Mouse (Mus musculus): Measurements from ENCODE around the gene Tmem63a.
A peak's percentile ranks its signal among the peaks of the same experiment; 100 is the strongest.
"Not testable (repeated sequence)": the region's sequence is repeated elsewhere in the genome, so short reads cannot be mapped to it uniquely, and the experiment has no call there.

The Tmem63a gene

DNA sequence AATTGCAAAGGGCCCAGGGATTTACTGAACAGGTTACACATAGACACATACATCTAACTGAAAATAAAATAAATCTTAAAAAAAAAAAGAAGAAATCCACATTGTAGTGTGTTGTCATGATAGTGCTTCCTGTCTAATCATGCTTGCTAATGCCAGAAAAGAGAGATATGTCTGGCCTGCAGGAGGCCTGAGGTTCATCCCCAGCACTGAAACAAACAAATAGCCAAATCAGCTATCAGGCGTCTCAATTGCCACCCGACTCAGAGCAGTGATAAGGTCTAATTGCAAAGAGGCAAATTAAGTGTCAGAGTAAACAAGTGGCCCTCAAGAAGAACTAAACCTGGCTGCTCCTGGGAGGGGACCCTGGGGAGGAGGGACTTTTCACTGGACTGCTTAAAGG, 12.5 kb upstream of the Tmem63a start:
- DNase-seq = no peak

DNA sequence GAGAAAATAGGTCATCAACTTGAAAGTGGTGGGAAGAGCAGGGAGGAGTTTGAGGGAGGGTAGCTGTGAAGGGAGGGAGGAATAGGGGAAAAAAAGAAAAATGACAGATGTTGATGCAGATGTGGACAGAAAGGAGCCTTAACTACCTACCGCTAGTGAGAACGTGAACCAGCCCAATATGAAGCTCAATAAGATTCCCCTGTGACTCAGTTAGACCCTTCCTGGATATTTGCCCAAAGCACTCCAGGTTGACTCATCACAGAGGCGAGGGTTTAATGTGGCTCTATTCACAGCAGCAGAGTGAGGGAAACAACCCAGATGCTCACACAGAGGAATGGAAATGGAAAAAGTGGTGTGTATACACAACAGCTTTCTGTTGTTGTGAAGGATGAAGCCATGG, 11.0 kb upstream of the Tmem63a start:
- DNase-seq = no peak

DNA sequence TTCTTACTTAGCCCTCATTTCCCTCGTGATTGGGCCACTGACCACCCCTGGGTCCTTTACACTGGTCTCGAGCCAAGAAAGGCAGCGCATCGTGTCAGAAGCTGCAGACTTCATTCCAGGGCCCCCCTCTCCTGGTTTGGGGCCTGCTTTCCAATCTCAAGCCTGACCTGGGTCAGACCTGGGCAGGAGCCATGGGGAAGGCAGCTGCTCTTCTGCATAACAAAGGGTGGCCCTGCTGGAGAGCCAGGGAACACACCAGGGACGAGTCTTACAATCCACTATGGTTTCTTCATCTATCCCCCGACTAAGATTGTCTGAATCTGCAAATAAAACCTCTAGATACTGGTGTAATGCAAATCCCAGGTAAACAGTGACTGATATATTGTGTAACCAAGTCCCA, 8.5 kb upstream of the Tmem63a start:
- DNase-seq = no peak

DNA sequence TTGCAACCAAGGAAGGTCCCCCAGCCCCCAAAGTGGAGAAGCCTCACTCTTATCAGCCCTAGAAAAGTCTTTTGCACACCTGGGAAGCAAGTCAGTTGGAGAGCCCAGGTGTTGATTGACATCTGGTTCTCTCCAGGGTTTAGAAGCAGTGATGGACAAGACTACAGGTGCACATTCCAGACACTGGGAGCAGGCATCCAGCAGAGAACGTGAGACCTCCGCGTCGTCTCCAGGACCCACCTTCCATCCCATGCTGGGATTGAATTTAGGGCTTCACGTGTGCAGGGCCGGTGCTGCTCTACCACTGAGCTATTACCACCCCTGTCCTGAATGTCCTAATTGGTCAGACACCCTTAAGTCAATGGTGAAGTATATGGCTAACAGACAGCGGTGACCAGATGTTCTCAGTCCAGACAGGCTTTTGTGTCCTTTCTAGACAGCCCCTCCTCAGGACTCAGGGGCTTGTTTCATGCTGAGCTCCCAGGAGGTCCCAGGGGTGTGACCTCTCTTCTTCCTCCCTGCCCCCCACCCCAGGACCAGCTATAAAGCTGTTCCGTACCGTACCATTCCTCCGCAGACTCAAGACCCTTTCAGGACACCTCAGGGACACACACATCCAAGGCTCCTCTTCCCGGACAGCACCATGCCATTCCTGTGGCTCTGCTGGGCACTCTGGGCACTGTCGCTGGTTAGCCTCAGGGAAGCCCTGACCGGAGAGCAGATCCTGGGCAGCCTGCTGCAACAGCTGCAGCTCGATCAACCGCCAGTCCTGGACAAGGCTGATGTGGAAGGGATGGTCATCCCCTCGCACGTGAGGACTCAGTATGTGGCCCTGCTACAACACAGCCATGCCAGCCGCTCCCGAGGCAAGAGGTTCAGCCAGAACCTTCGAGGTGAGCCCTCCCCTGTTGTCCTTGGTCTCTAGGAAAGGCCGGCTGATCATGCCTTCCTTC, 7.4 kb upstream of the Tmem63a start, which contains the start of gene Lefty1:
Lefty1 (plus strand) TSS at position 556 of the 953 bp plus-strand sequence.
- DNase-seq = no peak

DNA sequence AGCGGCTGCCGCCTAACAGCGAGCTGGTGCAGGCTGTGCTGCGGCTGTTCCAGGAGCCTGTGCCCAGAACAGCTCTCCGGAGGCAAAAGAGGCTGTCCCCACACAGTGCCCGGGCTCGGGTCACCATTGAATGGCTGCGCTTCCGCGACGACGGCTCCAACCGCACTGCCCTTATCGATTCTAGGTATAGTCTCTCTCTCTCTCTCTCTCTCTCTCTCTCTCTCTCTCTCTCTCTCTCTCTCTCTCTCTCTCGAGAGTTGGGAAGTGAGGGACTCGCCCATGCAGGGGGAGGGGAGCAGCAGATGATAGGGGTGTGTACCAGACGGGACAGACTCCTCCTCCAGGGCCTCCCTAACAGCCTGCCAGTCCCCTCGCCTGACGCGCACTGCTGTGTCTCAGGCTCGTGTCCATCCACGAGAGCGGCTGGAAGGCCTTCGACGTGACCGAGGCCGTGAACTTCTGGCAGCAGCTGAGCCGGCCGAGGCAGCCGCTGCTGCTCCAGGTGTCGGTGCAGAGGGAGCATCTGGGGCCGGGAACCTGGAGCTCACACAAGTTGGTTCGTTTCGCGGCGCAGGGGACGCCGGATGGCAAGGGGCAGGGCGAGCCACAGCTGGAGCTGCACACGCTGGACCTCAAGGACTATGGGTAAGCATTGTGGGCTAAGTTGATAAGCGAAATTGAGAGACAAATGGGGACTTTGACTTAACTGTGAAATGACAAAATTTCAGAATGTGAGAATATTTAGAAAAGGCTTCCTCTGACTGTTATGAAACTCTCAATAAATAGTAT, 5.3 kb upstream of the Tmem63a start:
- peak; percentile 44 for DNase-seq

DNA sequence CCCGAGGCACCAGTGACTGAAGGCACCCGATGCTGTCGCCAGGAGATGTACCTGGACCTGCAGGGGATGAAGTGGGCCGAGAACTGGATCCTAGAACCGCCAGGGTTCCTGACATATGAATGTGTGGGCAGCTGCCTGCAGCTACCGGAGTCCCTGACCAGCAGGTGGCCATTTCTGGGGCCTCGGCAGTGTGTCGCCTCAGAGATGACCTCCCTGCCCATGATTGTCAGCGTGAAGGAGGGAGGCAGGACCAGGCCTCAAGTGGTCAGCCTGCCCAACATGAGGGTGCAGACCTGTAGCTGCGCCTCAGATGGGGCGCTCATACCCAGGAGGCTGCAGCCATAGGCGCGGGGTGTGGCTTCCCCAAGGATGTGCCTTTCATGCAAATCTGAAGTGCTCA, 4.5 kb upstream of the Tmem63a start:
- not testable (repeated sequence) for DNase-seq

DNA sequence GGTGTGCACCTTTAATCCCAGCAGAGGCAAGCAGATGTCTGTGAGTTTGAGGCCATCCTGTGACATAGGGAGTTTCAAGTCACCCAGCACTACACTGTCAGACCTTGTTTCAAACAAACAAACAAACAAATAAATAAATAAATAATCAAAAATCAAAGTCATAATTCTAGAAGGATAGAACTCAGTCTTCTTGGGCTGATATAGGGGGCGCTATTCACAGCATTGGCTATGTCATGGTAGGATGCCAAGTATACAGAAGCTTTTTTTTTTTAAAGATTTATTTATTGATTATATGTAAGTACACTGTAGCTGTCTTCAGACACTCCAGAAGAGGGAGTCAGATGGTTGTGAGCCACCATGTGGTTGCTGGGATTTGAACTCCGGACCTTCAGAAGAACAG, 3.4 kb upstream of the Tmem63a start:
- DNase-seq = not testable (repeated sequence)

DNA sequence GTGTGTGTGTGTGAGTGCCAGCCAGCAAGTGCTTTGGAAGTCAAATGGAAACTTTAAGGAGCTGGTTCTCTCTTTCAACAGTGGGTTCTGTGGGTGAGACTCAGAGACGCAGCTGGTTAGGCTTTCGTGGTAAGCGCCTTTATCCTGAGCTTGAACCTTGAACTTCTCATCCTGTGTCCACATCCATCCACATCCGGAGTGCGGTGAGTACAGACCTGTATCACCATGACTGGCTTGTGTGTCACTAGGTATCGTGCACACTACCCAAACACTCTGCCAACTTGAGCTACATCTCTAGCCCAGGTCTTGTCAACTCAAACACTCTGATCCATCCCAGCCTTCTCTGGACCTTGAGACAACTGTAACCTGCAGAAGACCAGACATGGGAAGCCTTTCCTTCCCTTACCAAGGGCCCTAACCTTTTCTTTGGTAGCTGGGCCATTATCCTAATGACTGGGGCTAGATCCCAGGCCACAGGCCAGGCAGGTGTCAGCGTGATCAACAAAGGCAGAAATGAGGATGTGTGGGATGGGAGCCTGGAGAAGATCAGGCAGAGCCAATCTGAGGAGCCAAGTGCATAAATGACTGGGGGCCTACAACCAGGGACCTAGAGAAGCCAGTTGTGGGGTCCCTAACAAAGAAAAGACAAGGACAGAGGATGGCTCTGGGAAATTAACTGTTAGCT, 1.2 kb upstream of the Tmem63a start:
- DNase-seq = no peak

DNA sequence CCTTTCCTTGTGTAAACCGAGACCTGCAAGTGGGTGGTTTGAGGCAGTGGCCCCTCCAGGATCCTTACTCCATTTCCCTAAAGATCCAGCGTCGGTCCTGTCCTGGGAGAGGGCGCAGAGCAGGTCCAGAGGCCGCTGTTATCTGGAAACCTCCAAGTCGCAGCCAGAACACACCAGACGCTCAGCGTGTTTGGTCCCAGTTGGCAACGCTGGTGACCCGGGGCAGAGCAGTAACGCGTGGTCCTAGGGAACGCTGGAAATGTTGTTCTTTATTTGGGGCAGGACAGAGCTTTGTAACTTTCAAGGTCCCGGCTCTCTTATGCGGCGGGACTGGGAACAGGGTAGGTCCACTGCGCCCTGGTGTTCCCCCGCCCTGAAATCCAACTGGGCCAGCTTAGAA, 418 bp upstream of the Tmem63a start:
- no peak for DNase-seq

DNA sequence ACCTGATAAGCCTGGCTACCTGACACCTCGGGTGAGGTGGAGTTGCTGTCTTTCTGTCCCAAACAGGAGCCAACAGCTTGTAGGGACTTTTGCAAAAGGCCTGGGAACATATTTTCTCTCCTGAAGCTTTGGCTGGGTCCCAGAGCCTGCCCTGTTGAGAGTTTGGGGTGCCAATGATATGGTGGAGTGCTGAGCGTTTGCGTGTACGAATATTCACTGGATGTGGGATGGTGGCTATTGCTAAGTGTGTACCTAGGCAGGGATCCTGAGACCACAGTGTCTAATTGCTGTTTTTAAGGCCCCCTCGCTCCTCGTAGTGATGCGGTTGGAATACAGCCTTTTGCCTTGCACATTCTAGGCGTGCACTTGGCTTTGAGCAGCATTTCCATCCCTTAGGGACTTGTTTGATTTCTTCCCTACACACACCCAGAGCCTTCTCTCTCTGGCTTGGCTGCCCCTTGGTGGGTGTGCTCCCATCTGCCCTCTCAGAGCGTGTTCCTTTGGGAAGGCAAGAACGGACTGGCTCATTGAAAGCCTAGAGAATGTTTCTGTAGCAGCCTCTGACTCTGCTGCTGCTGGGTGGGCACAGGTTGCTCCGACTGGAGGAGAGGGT, 994 bp downstream of the Tmem63a start:
- no peak for DNase-seq

DNA sequence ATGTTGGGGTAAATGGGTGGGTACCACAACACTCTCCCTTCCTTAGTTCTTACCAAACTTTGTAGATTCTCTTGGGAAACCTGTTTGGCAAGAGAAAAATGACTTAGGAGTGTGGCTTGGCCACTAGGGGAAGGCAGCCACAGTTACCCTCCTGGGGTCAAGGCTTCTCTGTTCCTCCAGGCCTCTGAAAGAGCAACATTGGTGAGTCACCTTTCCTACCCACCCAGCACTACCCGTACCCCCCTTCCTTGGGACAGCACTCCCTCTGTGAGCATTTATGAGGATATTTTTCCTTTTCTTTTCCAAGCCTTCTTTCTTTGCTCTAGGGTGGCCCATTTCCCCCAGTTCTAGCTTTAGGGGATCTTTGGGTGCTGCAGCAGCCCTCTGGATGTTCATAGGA, 1.8 kb downstream of the Tmem63a start:
- DNase-seq = no peak

DNA sequence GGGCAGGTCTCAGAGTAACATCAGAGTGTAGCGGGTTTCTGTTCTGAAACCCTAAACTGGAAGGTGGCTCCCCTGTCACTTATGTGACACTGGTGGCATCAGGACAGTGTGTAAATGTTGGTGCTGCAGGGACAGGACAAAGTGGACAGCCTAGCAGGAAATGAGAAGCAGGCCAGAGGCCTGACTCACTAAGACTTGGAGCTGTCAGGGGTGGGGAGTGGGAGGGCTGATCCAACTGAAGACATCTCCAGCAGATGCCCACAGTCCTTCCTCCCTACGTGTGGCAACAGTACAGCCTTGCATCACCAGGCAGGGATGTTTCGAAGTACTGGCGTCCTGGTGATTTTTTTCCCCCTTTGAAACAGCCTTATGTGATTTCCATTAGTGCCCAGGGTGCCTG, 2.4 kb downstream of the Tmem63a start:
- DNase-seq = no peak

DNA sequence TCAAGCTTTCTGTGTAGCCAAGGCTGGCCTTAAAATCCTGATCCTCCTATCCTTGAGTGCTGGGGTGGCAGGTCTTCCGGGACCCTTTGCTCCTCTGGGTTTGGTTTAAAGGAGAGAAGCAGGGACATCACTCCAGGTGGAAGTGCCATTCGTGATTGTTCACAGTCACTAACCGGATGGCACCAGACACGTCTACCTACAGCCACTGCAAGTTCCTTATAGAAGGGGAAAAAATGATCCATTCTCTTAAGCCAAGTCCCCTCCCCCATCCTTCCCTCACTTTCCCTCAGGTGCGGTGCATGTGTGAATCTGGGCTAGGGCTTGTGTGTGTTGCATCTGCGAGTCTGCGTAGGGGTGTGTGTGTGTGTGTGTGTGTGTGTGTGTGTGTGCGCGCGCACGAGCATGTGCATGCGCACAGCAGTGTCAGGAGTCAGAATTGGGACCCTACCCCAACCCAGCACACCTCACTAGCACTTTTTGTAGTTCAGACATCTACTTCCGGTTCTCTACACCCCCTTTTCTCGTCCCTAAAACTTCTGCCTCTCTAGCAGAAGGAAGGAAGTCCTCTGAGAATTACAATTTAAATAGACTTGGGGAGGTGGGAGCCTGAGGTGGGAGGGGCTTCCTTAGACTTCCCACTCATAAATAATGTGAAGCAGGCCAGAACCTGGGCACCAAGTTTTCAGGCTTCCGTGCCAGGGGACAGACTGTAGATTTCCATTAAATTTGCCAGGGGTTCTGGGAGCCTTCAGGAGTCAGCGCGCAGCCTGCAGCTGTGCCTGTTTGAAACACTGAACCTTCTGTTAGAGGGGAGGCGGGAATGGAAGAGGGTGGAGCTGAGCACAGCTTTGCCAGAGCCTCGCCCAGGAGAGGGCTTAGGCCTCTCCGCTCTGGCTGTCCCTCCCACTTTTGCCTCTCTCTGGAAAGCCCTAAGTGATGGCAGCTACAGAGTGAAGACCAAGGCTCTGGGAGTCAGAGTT, 3.1 kb downstream of the Tmem63a start:
- DNase-seq = peak; percentile 45

DNA sequence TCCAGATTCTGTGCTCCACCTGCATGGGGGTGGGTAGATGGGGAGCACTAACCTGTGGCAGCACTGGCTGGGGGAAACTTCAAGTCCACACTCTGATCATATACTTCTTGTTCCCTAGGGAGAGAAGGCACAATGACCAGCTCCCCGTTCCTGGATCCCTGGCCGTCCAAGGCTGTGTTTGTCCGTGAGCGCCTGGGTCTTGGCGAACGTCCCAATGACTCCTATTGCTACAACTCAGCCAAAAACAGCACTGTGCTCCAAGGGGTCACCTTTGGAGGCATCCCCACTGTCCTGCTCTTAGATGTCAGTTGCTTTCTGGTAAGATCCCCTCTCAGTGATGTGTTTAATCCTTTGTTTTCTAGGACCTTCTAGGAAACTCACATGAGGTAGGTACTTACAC, 4.3 kb downstream of the Tmem63a start:
- no peak for DNase-seq

DNA sequence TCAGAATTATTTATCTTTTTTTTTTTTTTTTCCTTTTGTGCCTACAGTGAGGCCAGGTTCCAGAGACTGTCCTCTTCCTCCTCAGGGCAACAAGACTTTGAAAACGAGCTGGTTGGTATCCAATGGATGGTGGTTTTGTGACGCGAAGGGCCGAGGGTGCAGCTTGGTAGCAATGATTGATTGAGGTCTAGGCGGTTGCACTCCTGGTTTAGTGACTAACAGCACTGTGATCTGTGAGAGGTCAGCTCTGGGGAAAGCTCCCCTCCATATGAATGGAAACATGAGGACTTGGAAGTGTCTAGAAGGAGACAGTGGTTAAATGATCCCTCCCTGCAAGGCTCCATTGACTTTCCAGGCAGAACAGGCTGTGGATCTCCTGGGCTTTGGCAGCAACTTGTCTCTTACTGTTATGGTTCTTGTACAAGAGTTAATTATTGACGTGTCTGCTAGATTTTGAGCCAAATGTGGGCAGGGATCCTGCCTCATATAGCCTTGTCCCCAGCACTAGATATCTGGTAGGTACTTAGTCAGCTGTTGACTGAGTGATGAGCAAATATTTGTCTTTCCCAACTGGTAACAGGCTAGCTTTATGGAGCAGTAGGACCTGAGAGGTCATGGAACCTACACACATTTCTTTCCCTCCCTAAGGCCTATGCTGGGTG, 10.1 kb downstream of the Tmem63a start:
- peak; percentile 67 for DNase-seq

DNA sequence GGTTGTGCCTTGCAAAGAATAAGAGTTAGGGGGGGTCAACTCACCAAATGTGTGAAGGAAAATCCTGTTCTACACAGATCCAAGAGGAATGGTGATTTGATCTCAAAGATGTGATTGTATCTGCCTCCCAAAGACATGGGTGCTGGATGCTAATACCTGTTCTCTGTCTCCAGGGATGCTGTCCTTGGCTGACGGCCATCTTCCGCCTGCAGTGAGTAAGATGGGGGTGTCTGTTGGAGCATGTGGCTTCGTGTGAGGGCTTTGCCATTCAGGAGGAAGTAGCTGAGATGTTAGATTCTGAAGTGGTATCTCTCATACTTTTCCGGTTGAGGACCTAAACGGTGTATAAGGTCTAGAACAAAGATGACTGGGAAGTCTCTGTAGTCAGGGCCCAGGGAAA, 10.7 kb downstream of the Tmem63a start:
- no peak for DNase-seq

DNA sequence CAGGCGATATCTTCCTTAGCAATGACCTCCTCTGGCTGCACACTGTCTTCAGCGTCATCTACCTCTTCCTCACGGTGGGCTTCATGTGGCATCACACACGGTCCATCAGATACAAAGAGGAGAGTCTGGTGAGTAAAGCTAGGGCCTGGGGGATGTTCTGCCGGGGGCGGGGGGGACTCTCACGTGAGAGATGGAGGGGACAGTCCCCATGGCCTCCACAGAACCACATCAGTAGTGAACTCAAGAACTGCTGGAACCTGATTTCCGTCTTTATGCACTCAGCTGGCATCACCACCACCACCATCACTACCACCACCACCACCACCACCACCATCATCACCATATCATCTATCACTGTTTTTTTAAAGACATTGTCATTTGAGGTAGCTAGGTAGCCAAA, 14.3 kb downstream of the Tmem63a start:
- DNase-seq = no peak

DNA sequence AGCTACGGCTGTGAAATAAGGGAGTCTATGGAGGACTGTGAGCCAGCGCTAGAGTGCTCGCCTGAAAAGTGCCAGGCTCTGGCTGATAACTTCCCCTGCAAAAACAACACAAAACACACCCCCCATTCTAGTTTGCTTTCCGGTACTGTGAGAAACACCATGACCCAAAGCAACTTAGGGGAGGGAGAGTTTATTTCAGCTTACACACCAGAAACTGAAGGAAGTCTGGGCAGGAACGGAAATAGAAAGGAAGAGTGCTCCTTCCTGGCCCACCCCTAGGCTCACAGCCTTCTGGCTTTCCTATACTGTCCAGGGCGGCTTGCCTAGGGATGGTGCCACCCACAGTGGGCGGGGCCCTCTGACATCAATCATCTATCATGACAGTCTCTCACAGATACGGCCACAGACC, 14.8 kb downstream of the Tmem63a start:
- DNase-seq = peak; percentile 73

DNA sequence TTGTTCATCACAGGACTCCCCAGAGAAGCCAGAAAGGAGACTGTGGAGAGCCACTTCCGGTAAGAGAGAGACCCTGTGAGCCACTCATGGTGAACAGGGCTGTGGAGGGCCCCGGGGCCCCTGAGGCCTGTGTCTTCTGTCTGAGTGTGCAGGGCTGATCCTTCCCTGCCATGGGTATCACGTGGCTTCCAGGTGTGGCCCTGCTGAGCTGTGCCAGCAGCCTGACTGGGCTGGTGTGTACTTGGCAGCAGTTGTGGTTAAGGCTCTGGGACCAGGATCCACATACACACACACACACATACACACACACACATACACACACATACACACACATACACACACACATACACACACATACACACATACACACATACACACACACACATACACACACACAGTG, 15.8 kb downstream of the Tmem63a start:
- peak; percentile 40 for DNase-seq

DNA sequence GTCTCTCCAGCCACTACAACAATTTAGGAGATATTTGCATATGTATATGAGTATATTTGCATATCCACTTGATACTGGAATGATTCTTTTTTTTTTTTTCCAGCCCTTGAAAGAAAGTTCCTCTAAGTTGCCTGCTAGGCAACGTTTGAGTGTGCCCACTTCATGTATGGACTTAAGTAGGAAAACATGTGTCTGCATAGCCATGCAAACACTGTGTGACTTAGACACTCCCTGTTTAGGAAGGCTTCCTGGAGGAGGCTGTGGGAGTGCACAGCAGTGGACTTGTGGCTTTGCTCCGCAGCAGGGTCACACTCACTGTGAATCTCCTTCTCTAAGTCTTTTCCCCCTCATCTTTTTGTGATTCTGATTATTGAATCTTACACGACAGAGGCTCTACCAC, 16.7 kb downstream of the Tmem63a start:
- no peak for DNase-seq

DNA sequence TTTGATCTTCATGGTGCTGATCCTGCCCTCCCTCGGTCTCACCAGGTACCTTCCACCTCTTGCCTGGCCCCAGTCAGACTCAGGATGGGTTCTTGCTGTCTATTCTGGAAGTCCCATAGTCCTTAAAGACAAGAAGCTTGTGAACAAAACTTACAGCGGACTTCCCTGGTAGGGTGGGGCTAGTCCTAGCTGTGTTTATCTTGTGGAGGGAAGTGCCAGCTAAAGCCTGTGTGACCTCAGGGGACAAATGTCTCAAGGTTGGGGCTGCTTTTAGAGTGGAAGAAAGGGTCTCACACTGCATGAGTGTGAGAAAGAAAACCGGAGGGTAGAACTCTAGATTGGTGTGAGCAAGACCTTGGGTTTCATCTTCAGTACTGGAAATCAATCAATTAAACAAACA, 23.6 kb downstream of the Tmem63a start:
- no peak for DNase-seq

Measured in kidney, adult 11 months (tissue).